Mouse (Mus musculus) CH12.LX (cell line): ENCODE measurements around the gene Elf5. TPM values are rescaled to one million over a fixed set of nuclear protein-coding genes. Genes with fewer than 3 reads are reported as not detected.

Experiments
- DNase-seq: peaks from one replicate; pipeline ENCODE4 v3.0.0-alpha.2; 2013; ENCODE audit errors: extremely low read depth
- H3K27ac ChIP-seq: 2 replicates; pipeline ENCODE4 v1.5.1; 2012; ENCODE audit warnings: low read depth, mild to moderate bottlenecking, control low read depth, moderate library complexity; ENCODE audit not compliant: insufficient read depth
- H3K27me3 ChIP-seq: replicated peaks from 2 replicates; pipeline ENCODE3; 2012; ENCODE audit warnings: inconsistent platforms
- H3K36me3 ChIP-seq, 2 experiments: replicated peaks in 1 of 2; 2 replicates each; pipeline versions ENCODE3 to v1.6.1; 2012; ENCODE audit warnings: inconsistent platforms in 1 of 2, low read length in 1 of 2, mild to moderate bottlenecking in 1 of 2, mixed read lengths in 1 of 2, moderate library complexity in 1 of 2; ENCODE audit not compliant: control insufficient read depth in 1 of 2, insufficient read depth in 1 of 2
- H3K4me1 ChIP-seq, 2 experiments: 2 replicates each; pipeline ENCODE4 v1.6.1; 2012; ENCODE audit warnings: inconsistent platforms in 1 of 2, moderate library complexity in 1 of 2; ENCODE audit not compliant: insufficient read depth in 2 of 2, control insufficient read depth in 1 of 2
- H3K4me2 ChIP-seq: 2 replicates; pipeline ENCODE4 v1.6.1; 2012; ENCODE audit warnings: low read depth, mild to moderate bottlenecking, control low read depth; ENCODE audit not compliant: poor library complexity, insufficient read depth, severe bottlenecking
- H3K4me3 ChIP-seq, 3 experiments: fragments of 150-350 bp in 1 of 3; sonication (generic) in 1 of 3; replicated peaks in 1 of 3; 2 replicates each; pipeline versions ENCODE3 to v1.5.1; 2011 to 2012; ENCODE audit warnings: low read depth in 2 of 3, low read length in 2 of 3, mild to moderate bottlenecking in 2 of 3, moderate library complexity in 2 of 3, control low read depth in 1 of 3, improper control_type of control experiment in 1 of 3, inconsistent platforms in 1 of 3, mixed read lengths in 1 of 3; ENCODE audit not compliant: poor library complexity in 1 of 3
- H3K79me2 ChIP-seq: replicated peaks from 2 replicates; pipeline ENCODE4 v1.6.1; 2012; ENCODE audit warnings: mild to moderate bottlenecking, moderate library complexity; ENCODE audit not compliant: control insufficient read depth, poor library complexity, insufficient read depth, severe bottlenecking; ENCODE audit errors: extremely low read depth
- H3K9ac ChIP-seq: 2 replicates; pipeline ENCODE4 v1.6.1; 2012; ENCODE audit warnings: low read depth, mild to moderate bottlenecking, control low read depth, moderate library complexity; ENCODE audit not compliant: insufficient read depth
- H3K9me3 ChIP-seq: replicated peaks from 2 replicates; pipeline ENCODE3; 2012; ENCODE audit warnings: low read length, inconsistent platforms, mixed read lengths
- CHD1 ChIP-seq: IDR thresholded peaks from 2 replicates; pipeline ENCODE4 v1.6.1; 2012; ENCODE audit warnings: low read depth, low read length, improper control_type of control experiment, inconsistent platforms
- CHD2 ChIP-seq: IDR thresholded peaks from 2 replicates; pipeline ENCODE4 v1.6.1; 2011; ENCODE audit warnings: low read length, improper control_type of control experiment
- E2F4 ChIP-seq: IDR thresholded peaks from 2 replicates; pipeline ENCODE4 v1.6.1; 2011; ENCODE audit warnings: low read depth, low read length, improper control_type of control experiment; ENCODE audit not compliant: insufficient replicate concordance
- GABPA ChIP-seq: IDR thresholded peaks from 2 replicates; pipeline ENCODE4 v1.6.1; 2012; ENCODE audit warnings: low read depth, low read length, improper control_type of control experiment, inconsistent platforms; ENCODE audit not compliant: insufficient replicate concordance
- JUND ChIP-seq: conservative IDR thresholded peaks from 2 replicates; pipeline ENCODE4 v1.6.1; 2011; ENCODE audit warnings: low read depth, low read length, improper control_type of control experiment
- MAFK ChIP-seq: IDR thresholded peaks from 2 replicates; pipeline ENCODE4 v1.6.1; 2011; ENCODE audit warnings: low read length, improper control_type of control experiment; ENCODE audit not compliant: insufficient replicate concordance
- MEF2A ChIP-seq: IDR thresholded peaks from 2 replicates; pipeline ENCODE4 v1.6.1; 2014; ENCODE audit warnings: low read depth, mild to moderate bottlenecking, inconsistent platforms, low read length, improper control_type of control experiment, borderline replicate concordance
- MXI1 ChIP-seq: IDR thresholded peaks from 2 replicates; pipeline ENCODE4 v1.6.1; 2011; ENCODE audit warnings: mild to moderate bottlenecking, low read depth, low read length, improper control_type of control experiment
- MYC ChIP-seq: IDR thresholded peaks from 2 replicates; pipeline ENCODE4 v1.6.1; 2011; ENCODE audit warnings: low read depth, mild to moderate bottlenecking, improper control_type of control experiment, low read length
- NELFE ChIP-seq: IDR thresholded peaks from 2 replicates; pipeline ENCODE4 v1.6.1; 2011; ENCODE audit warnings: low read depth, low read length, improper control_type of control experiment
- PAX5 ChIP-seq: IDR thresholded peaks from 2 replicates; pipeline ENCODE4 v1.6.1; 2012; ENCODE audit warnings: low read length, inconsistent platforms, mixed read lengths
- POLR2A ChIP-seq: IDR thresholded peaks from 2 replicates; pipeline ENCODE4 v1.6.1; 2011; ENCODE audit warnings: low read depth, mild to moderate bottlenecking, improper control_type of control experiment, low read length
- POLR2AphosphoS2 ChIP-seq: IDR thresholded peaks from 2 replicates; pipeline ENCODE4 v1.6.1; 2011; ENCODE audit warnings: low read depth, low read length, improper control_type of control experiment
- RCOR1 ChIP-seq: conservative IDR thresholded peaks from 2 replicates; pipeline ENCODE4 v1.6.1; 2012; ENCODE audit warnings: low read depth, mild to moderate bottlenecking, inconsistent platforms, low read length, improper control_type of control experiment
- SIN3A ChIP-seq: IDR thresholded peaks from 2 replicates; pipeline ENCODE4 v1.6.1; 2012; ENCODE audit warnings: low read length, improper control_type of control experiment, inconsistent platforms
- SMC3 ChIP-seq: IDR thresholded peaks from 2 replicates; pipeline ENCODE4 v1.6.1; 2011; ENCODE audit warnings: low read depth, low read length, improper control_type of control experiment
- TBP ChIP-seq: conservative IDR thresholded peaks from 2 replicates; pipeline ENCODE4 v1.6.1; 2011; ENCODE audit warnings: low read depth, low read length, improper control_type of control experiment
- UBTF ChIP-seq: IDR thresholded peaks from 2 replicates; pipeline ENCODE4 v1.6.1; 2012; ENCODE audit warnings: low read depth, mild to moderate bottlenecking, inconsistent platforms, low read length, improper control_type of control experiment, moderate library complexity
- USF1 ChIP-seq: IDR thresholded peaks from 2 replicates; pipeline ENCODE4 v1.6.1; 2014; ENCODE audit warnings: low read depth, mild to moderate bottlenecking, inconsistent platforms, low read length, improper control_type of control experiment
- ZKSCAN1 ChIP-seq: IDR thresholded peaks from 2 replicates; pipeline ENCODE4 v1.6.1; 2012; ENCODE audit warnings: low read depth, inconsistent platforms, low read length, improper control_type of control experiment, borderline replicate concordance
- ZMIZ1 ChIP-seq: IDR thresholded peaks from 2 replicates; pipeline ENCODE4 v1.6.1; 2012; ENCODE audit warnings: low read depth, mild to moderate bottlenecking, inconsistent platforms, low read length, improper control_type of control experiment
- ZNF384 ChIP-seq: IDR thresholded peaks from 2 replicates; pipeline ENCODE4 v1.6.1; 2012; ENCODE audit warnings: low read depth, low read length, improper control_type of control experiment, inconsistent platforms
- dilution Hi-C: fragments of 300-500 bp; cut with MboI; formaldehyde crosslinking; loops from 2 replicates; pipeline ENCODE4 v1.14.3; 2020; ENCODE audit warnings: low sequenced_read_pairs; ENCODE audit not compliant: extremely low pct_unique_long_range_greater_than_20kb, extremely low pct_ligation_motif_present
- in situ Hi-C: fragments of 300-500 bp; cut with MboI; formaldehyde crosslinking; loops from 3 replicates; pipeline ENCODE4 v1.14.3; 2019; ENCODE audit warnings: low sequenced_read_pairs, low pct_ligation_motif_present, low pct_unique_long_range_greater_than_20kb, mixed read lengths
- polyA plus RNA-seq: library from polyadenylated mRNA; unstranded; fragments of >175 nt; gene quantifications from 2 replicates; pipeline ENCODE4 v1.2.1, GENCODE M21; 2012; ENCODE audit warnings: low read depth; ENCODE audit not compliant: insufficient read length
- total RNA-seq, 2 experiments: library from RNA; depleted of rRNA; stranded (reverse); fragments of 300-350 nt in 1 of 2; fragments of >200 nt in 1 of 2; gene quantifications; 2 replicates each; pipeline ENCODE4 v1.2.3; 2012 to 2014

Gene Elf5
- total and polyA plus RNA-seq, 3 experiments, result not detected

- no peak overlapping the region for H3K9ac ChIP-seq
- H3K36me3 ChIP-seq, result peaks cover 64 to 94% of the 10 kb centered on the region in 2 experiments
- no peaks in the 10 kb centered on the region for H3K9me3 ChIP-seq
- no peaks in the 10 kb centered on the region for H3K27me3 ChIP-seq
- no peak overlapping the region for H3K4me3 ChIP-seq
- H3K4me1 ChIP-seq, result no peaks in the 10 kb centered on the region
- H3K27ac ChIP-seq, result no peak overlapping the region
- H3K4me2 ChIP-seq, result no peak overlapping the region
- no peak for DNase-seq
- TF ChIP-seq CHD1, result no peak
- no peak for TF ChIP-seq MAFK
- no peak for TF ChIP-seq UBTF
- no peak for TF ChIP-seq GABPA
- no peak for TF ChIP-seq CHD2
- no peak for TF ChIP-seq POLR2A
- TF ChIP-seq MYC, result no peak
- no peak for TF ChIP-seq RCOR1
- no peak for TF ChIP-seq MXI1
- TF ChIP-seq NELFE, result no peak
- no peak for TF ChIP-seq JUND
- TF ChIP-seq PAX5, result no peak
- no peak for TF ChIP-seq ZMIZ1
- no peak for TF ChIP-seq SMC3
- TF ChIP-seq E2F4, result no peak
- no peak for TF ChIP-seq ZNF384
- no peak for TF ChIP-seq SIN3A
- no peak for TF ChIP-seq TBP
- no peak for TF ChIP-seq POLR2AphosphoS2
- H3K79me2 ChIP-seq, result no peaks in the 10 kb centered on the region; the same call in none of the 2 replicates
- dilution Hi-C loops, result no loop called here
- in situ Hi-C loops, result loop anchor here (25.0 kb wide), 2 partner anchors 246 to 521 kb away; no protein-coding TSS in a partner anchor
Measured at GRCm38 (mm10) chr2:103466272-103466671, 54.8 kb downstream of the Elf5 start.

GRCm38 (mm10) chr2:103466984-103467588 lies 55.6 kb downstream of the Elf5 start:
- DNase-seq, result no peak
- TF ChIP-seq MEF2A, result no peak
- TF ChIP-seq GABPA, result no peak
- TF ChIP-seq POLR2A, result no peak
- TF ChIP-seq MYC, result no peak
- TF ChIP-seq MXI1, result no peak
- no peak for TF ChIP-seq ZKSCAN1
- no peak for TF ChIP-seq USF1
- peaks cover 63 to 93% of the 10 kb centered on the region in 2 experiments for H3K36me3 ChIP-seq
- no peaks in the 10 kb centered on the region; the same call in none of the 2 replicates for H3K79me2 ChIP-seq
- H3K4me3 ChIP-seq, result no peak overlapping the region
- H3K9me3 ChIP-seq, result no peaks in the 10 kb centered on the region
- no peak overlapping the region for H3K4me2 ChIP-seq
- dilution Hi-C loops (no loop called here), in situ Hi-C loops (loop anchor here (25.0 kb wide), 2 partner anchors 245 to 520 kb away; no protein-coding TSS in a partner anchor)
- H3K27ac ChIP-seq, result no peak overlapping the region
- no peak overlapping the region for H3K9ac ChIP-seq
- no peaks in the 10 kb centered on the region for H3K4me1 ChIP-seq
- no peaks in the 10 kb centered on the region for H3K27me3 ChIP-seq
